Mouse (Mus musculus) ES-E14 (cell line): Measurements from ENCODE around the gene Arf4. TPM values are rescaled to one million over a fixed set of nuclear protein-coding genes. Genes with fewer than 3 reads are reported as not detected.
A peak's percentile ranks its signal among the peaks of the same experiment; 100 is the strongest.
"Not testable (repeated sequence)": the region's sequence is repeated elsewhere in the genome, so short reads cannot be mapped to it uniquely, and the experiment has no call there.

Experiments used
- DNase-seq: peaks from one replicate; pipeline ENCODE4 v3.0.0-alpha.2; 2013; ENCODE audit warnings: low read depth, low spot score
- H3K27ac ChIP-seq: 2 replicates; pipeline ENCODE4 v1.5.1; 2012; ENCODE audit warnings: low read depth, mild to moderate bottlenecking, low read length, moderate library complexity, mixed read lengths; ENCODE audit not compliant: poor library complexity, insufficient read depth, severe bottlenecking
- H3K36me3 ChIP-seq: 2 replicates; pipeline ENCODE4 v1.6.1; 2012; ENCODE audit warnings: mild to moderate bottlenecking, low read length, moderate library complexity, mixed read lengths; ENCODE audit not compliant: control insufficient read depth, poor library complexity, insufficient read depth, severe bottlenecking
- H3K4me1 ChIP-seq, 2 experiments: fragments of 150-350 bp in 1 of 2; sonication (generic) in 1 of 2; 2 replicates each; pipeline ENCODE4 v1.6.1; 2012; ENCODE audit warnings: low read length in 2 of 2, mild to moderate bottlenecking in 1 of 2, mixed read lengths in 1 of 2; ENCODE audit not compliant: control insufficient read depth in 2 of 2, insufficient read depth in 2 of 2, poor library complexity in 1 of 2
- H3K4me3 ChIP-seq, 2 experiments: fragments of 150-350 bp in 1 of 2; sonication (generic) in 1 of 2; 2 replicates each; pipeline ENCODE4 v1.5.1; 2012; ENCODE audit warnings: low read length in 2 of 2, low read depth in 1 of 2, mild to moderate bottlenecking in 1 of 2, mixed read lengths in 1 of 2; ENCODE audit not compliant: insufficient read depth in 1 of 2, poor library complexity in 1 of 2, severe bottlenecking in 1 of 2
- H3K9ac ChIP-seq: 2 replicates; pipeline ENCODE4 v1.6.1; 2012; ENCODE audit warnings: low read depth, mild to moderate bottlenecking, low read length, mixed read lengths; ENCODE audit not compliant: poor library complexity, insufficient read depth, severe bottlenecking
- H3K9me3 ChIP-seq: fragments of 150-350 bp; sonication (generic); 2 replicates; pipeline ENCODE4 v1.6.1; 2012; ENCODE audit warnings: low read depth, mild to moderate bottlenecking, low read length; ENCODE audit not compliant: control insufficient read depth, insufficient read depth
- CHD2 ChIP-seq: IDR thresholded peaks from 2 replicates; pipeline ENCODE4 v1.6.1; 2014; ENCODE audit warnings: mild to moderate bottlenecking, low read depth, low read length, inconsistent platforms
- HCFC1 ChIP-seq: IDR thresholded peaks from 2 replicates; pipeline ENCODE4 v1.6.1; 2012; ENCODE audit warnings: low read length, inconsistent platforms, borderline replicate concordance; ENCODE audit not compliant: insufficient read depth
- MAFK ChIP-seq: IDR thresholded peaks from 2 replicates; pipeline ENCODE4 v1.6.1; 2014; ENCODE audit warnings: mild to moderate bottlenecking, low read depth, low read length, inconsistent platforms; ENCODE audit not compliant: insufficient read depth
- ZC3H11A ChIP-seq: IDR thresholded peaks from 2 replicates; pipeline ENCODE4 v1.6.1; 2012; ENCODE audit warnings: low read depth, mild to moderate bottlenecking, inconsistent platforms, low read length, borderline replicate concordance
- ZNF384 ChIP-seq: IDR thresholded peaks from 2 replicates; pipeline ENCODE4 v1.6.1; 2012; ENCODE audit warnings: low read depth, low read length, inconsistent platforms
- in situ Hi-C, 2 experiments: fragments of 600-800 bp; cut with MboI; formaldehyde crosslinking; loops; one replicate each; pipeline ENCODE4 v1.15.1; 2025; ENCODE audit warnings: low sequenced_read_pairs in 2 of 2, inconsistent platforms in 1 of 2; ENCODE audit not compliant: unreplicated experiment in 2 of 2
- total RNA-seq: library from RNA; depleted of rRNA; stranded (reverse); fragments of 300-350 nt; gene quantifications from 2 replicates; pipeline ENCODE4 v1.2.3, GENCODE M21; 2012

Arf4 gene
- total RNA-seq, 1 experiment: 80.5 TPM

DNA sequence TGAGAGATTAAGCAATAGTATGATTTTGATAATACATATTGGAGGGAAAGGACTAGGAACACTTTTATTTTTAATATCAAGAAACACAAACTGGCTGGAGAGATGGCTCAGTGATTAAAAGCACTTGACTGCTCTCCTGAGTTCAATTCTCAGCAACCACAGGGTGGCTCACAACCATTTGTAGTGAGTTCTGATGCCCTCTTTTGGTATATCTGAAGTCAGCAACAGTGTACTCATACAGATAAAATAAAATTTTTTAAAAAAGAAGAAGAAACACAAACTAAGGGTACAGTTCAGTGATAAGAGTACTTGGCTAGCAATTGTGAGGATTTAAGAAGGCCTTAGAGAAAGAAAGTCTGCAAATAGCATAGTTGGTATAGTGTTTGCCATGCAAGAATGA, 33.1 kb downstream of the Arf4 start:
- no peak overlapping the region; a peak in 1 of 4 replicates for H3K4me3 ChIP-seq
- no peaks in the 10 kb centered on the region; the same call in 1 of the 2 replicates for H3K36me3 ChIP-seq
- in situ Hi-C loops: no loop called here

DNA sequence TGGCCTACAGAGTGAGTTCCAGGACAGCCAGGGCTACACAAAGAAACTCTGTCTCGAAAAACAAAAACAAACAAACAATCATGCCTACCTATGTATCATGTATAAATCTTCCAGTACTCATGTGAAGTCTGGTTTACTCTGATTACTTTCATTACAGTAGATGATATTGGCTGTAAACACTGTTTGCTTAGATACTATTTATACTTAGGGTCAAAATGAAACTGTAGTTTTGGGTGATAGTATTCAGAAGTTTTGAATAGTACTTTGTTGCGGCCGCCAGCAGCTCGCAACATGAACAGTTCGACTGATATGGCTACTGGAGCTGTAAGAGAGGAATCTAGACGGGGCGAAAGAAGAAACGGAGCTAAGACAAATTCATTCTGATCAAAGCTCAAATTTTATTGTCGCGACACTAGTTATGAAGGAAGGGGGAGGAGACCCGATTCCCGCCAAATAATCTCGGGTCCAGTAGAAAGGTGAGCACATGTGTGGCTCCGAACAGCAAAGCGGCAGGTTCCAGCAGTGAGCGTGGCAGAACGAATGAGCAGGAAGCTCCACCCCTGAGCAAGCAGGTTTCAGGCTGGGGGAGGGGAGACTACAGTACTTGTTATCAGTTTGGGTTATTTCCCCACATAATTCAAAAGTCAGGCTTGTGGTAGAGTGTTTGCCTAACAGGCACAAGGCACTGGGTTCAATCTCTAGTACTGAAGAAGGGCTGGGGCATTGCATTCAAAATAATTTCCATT, 34.2 kb downstream of the Arf4 start:
- H3K9ac ChIP-seq, H3K9me3 ChIP-seq, DNase-seq, H3K36me3 ChIP-seq, in situ Hi-C loops, H3K4me1 ChIP-seq, H3K27ac ChIP-seq: not testable (repeated sequence)
- H3K4me3 ChIP-seq: peak overlapping the region in 1 of 2 experiments; percentile 10; a peak in 1 of 4 replicates

More for the DNA sequence above, 33.1 kb downstream of the Arf4 start:
- H3K9ac ChIP-seq: no peak overlapping the region
- H3K27ac ChIP-seq: no peak overlapping the region
- peaks cover 3 to 4% of the 10 kb centered on the region in 2 experiments; a peak in 2 of 4 replicates for H3K4me1 ChIP-seq
- no peaks in the 10 kb centered on the region for H3K9me3 ChIP-seq
- no peak for DNase-seq
- TF ChIP-seq ZNF384 (no peak), CHD2 (no peak), MAFK (no peak), ZC3H11A (no peak), HCFC1 (no peak)

- H3K27ac ChIP-seq, H3K4me1 ChIP-seq, H3K36me3 ChIP-seq, H3K9me3 ChIP-seq, in situ Hi-C loops, H3K4me3 ChIP-seq, DNase-seq, H3K9ac ChIP-seq: not testable (repeated sequence)
Measured at GRCm38 (mm10) chr14:26674476-26675169, 36.7 kb downstream of the Arf4 start.

- Histone ChIP-seq H3K9ac (no peak overlapping the region), H3K4me3 (peak overlapping the region in 1 of 2 experiments; percentile 63; a peak in 2 of 4 replicates), H3K9me3 (no peaks in the 10 kb centered on the region), H3K4me1 (peaks cover 3 to 7% of the 10 kb centered on the region in 2 experiments; a peak in 2 of 4 replicates), H3K27ac (no peak overlapping the region), H3K36me3 (no peaks in the 10 kb centered on the region)
- TF ChIP-seq HCFC1 (no peak), ZC3H11A (0 out of 2 replicates have a peak, but pooled peaks have one; percentile 4), ZNF384 (0 out of 2 replicates have a peak, but pooled peaks have one; percentile 26), CHD2 (no peak)
- in situ Hi-C loops: no loop called here
- DNase-seq: peak; percentile 59
Measured at GRCm38 (mm10) chr14:26675371-26675770, 37.5 kb downstream of the Arf4 start.

GRCm38 (mm10) chr14:26675791-26676190, 37.9 kb downstream of the Arf4 start:
- TF ChIP-seq ZNF384 (no peak), MAFK (peak; percentile 60), CHD2 (no peak), ZC3H11A (no peak), HCFC1 (no peak)
- Histone ChIP-seq H3K36me3 (no peaks in the 10 kb centered on the region), H3K27ac (no peak overlapping the region), H3K9me3 (no peaks in the 10 kb centered on the region), H3K4me3 (peak overlapping the region in 1 of 2 experiments; percentile 63; a peak in 2 of 4 replicates), H3K4me1 (peaks cover 3 to 5% of the 10 kb centered on the region in 2 experiments; a peak in 2 of 4 replicates), H3K9ac (no peak overlapping the region)
- DNase-seq: no peak
- in situ Hi-C loops: no loop called here
